In genomic region chr7:111694312-111694711, GRCm38 (mm10) we compare ENCODE assay signal across 8 mouse cellular contexts.
DNase-seq lines count a peak whose midpoint lies in the region; ATAC-seq and TF ChIP-seq lines count a peak whose summit lies in the region.
"Had no signal": no experiment of that assay in that cellular context is flagged by ENCODE, and none has a peak within 500 bp of the region (broad histone marks: within the 10 kb centered on the region; RNA-seq: fewer than 3 reads in every experiment).

No protein-coding gene starts in this region.

- 0 out of 2 replicates have a peak overlapping the region, but pooled peaks have one; percentile 79 for H3K27ac ChIP-seq in midbrain, embryonic 10.5 days (replicated peaks)
- H3K27ac ChIP-seq in midbrain, embryonic 14.5 days (replicated peaks; ENCODE audit: low read depth, low read length) = no peak overlapping the region
- peak overlapping the region; percentile 52 for H3K27ac ChIP-seq in heart, adult 2 months
- H3K27ac ChIP-seq: liver, embryonic 12.5 days had no signal

- DNase-seq in midbrain, embryonic 10.5 days (ENCODE audit: low spot score) = no peak
- DNase-seq in midbrain, embryonic 14.5 days = no peak
- DNase-seq in cerebellum, adult 9-10 months = peak; percentile 68
- peak; percentile 65 to 83 for DNase-seq in heart, adult 2 months
- DNase-seq in lung, postnatal 4 days = peak; percentile 48 to 68
- no peak for DNase-seq in liver
- DNase-seq in left cerebral cortex, adult 11 months (ENCODE audit: low spot score) = no peak

- peaks cover 16% of the 10 kb centered on the region for H3K4me1 ChIP-seq in midbrain, embryonic 10.5 days
- H3K4me1 ChIP-seq in midbrain, embryonic 14.5 days (ENCODE audit: control insufficient read depth, insufficient read depth, low read length) = peaks cover 6% of the 10 kb centered on the region; the same call in 1 of the 2 replicates
- H3K4me1 ChIP-seq in heart, adult 2 months (ENCODE audit: control insufficient read depth, insufficient read depth, low read length) = peaks cover 12% of the 10 kb centered on the region
- H3K4me1 ChIP-seq: liver, embryonic 12.5 days had no signal

- no peak for TF ChIP-seq POLR2A in heart, adult 2 months (IDR thresholded peaks at IDR 0.05; ENCODE audit: insufficient read depth, low read depth, low read length)

- no peak overlapping the region for H3K4me3 ChIP-seq in midbrain, embryonic 10.5 days
- no peak overlapping the region for H3K4me3 ChIP-seq in midbrain, embryonic 14.5 days (replicated peaks; ENCODE audit: low read depth, low read length)
- H3K4me3 ChIP-seq in heart, adult 2 months = no peak overlapping the region
- H3K4me3 ChIP-seq: liver, embryonic 12.5 days had no signal

- no peaks in the 10 kb centered on the region; the same call in 1 of the 2 replicates for H3K79me2 ChIP-seq in heart, adult 2 months (replicated peaks; ENCODE audit: control insufficient read depth, insufficient read depth, low read length)

- H3K9me3 ChIP-seq in midbrain, embryonic 10.5 days (replicated peaks) = no peaks in the 10 kb centered on the region
- no peaks in the 10 kb centered on the region for H3K9me3 ChIP-seq in midbrain, embryonic 14.5 days (ENCODE audit: control insufficient read depth, low read length)
- H3K9me3 ChIP-seq: liver, embryonic 12.5 days had no signal

- intact Hi-C loops in heart, adult 2 months (cut with DNase I) = loop anchor here (5.0 to 10.0 kb wide), 3 partner anchors 33 to 240 kb away; no protein-coding TSS in a partner anchor

- no peaks in the 10 kb centered on the region for H3K27me3 ChIP-seq in midbrain, embryonic 10.5 days (ENCODE audit: low read depth, poor library complexity, severe bottlenecking)
- H3K27me3 ChIP-seq in midbrain, embryonic 14.5 days (ENCODE audit: control insufficient read depth, insufficient read depth, low read length) = no peaks in the 10 kb centered on the region
- H3K27me3 ChIP-seq in heart, adult 2 months (ENCODE audit: control insufficient read depth, insufficient read depth, low read length) = no peaks in the 10 kb centered on the region
- H3K27me3 ChIP-seq: liver, embryonic 12.5 days had no signal

- no peak for ATAC-seq in midbrain, embryonic 14.5 days (ENCODE audit: low FRiP score, low TSS enrichment)
- ATAC-seq: liver, embryonic 12.5 days had no signal

- no peak overlapping the region for H3K4me2 ChIP-seq in midbrain, embryonic 14.5 days (ENCODE audit: low read length)
- H3K4me2 ChIP-seq: liver, embryonic 12.5 days had no signal

- 0 out of 2 replicates have a peak, but pooled peaks have one; percentile 50 for TF ChIP-seq EP300 in heart, adult 2 months (IDR thresholded peaks at IDR 0.05; ENCODE audit: insufficient read depth, low read depth, low read length)

- no peak for TF ChIP-seq CTCF in heart, adult 2 months (IDR thresholded peaks at IDR 0.05)

- no peak overlapping the region for H3K9ac ChIP-seq in midbrain, embryonic 14.5 days (replicated peaks; ENCODE audit: low read length)
- H3K9ac ChIP-seq in heart, adult 2 months (ENCODE audit: low read depth, low read length) = no peak overlapping the region
- H3K9ac ChIP-seq: liver, embryonic 12.5 days had no signal

- no peaks in the 10 kb centered on the region for H3K36me3 ChIP-seq in midbrain, embryonic 10.5 days
- no peaks in the 10 kb centered on the region for H3K36me3 ChIP-seq in midbrain, embryonic 14.5 days (ENCODE audit: control insufficient read depth, insufficient read depth, low read length)
- no peaks in the 10 kb centered on the region; the same call in 1 of the 2 replicates for H3K36me3 ChIP-seq in heart, adult 2 months (ENCODE audit: control insufficient read depth, insufficient read depth, low read length)
- H3K36me3 ChIP-seq: liver, embryonic 12.5 days had no signal

- 91% methylated on average over 6 of the region's 6 CpGs for WGBS in midbrain, embryonic 10.5 days
- WGBS in midbrain, embryonic 14.5 days = 89% methylated on average over 6 of the region's 6 CpGs
- 21% methylated on average over 6 of the region's 6 CpGs for WGBS in heart, adult 2 months

Comparison
In these comparisons a context has a peak if more than half of its experiments do, and no peak if none do; other contexts are left out.
1. DNase-seq: peak in cerebellum, adult 9-10 months (single experiment), heart, adult 2 months (2 of 2) and lung, postnatal 4 days (2 of 2); none in midbrain, embryonic 10.5 days (single experiment), midbrain, embryonic 14.5 days (single experiment), liver (single experiment) and left cerebral cortex, adult 11 months (single experiment).